Mouse (Mus musculus): ENCODE measurements around the gene Rpgr. TPM values are rescaled to one million over a fixed set of nuclear protein-coding genes. Genes with fewer than 3 reads are reported as not detected.

The Rpgr gene
- total RNA-seq (2012; rRNA removed) (not detected in 2 replicates), polyA plus RNA-seq (2012; ENCODE audit: insufficient read depth in 1 of 2, insufficient read length in 2 of 2, low read depth in 1 of 2, low replicate concordance in 2 of 2, missing spikeins in 1 of 2) (not detected)

- DNase-seq (ENCODE audit: low read depth, low spot score): no peak
- H3K79me2 ChIP-seq (ENCODE audit: control insufficient read depth, insufficient read depth, low read length, poor library complexity): no peaks in the 10 kb centered on the region
- H3K27ac ChIP-seq (ENCODE audit: control insufficient read depth, low read depth, low read length): no peak within 1 kb of the TSS
- H3K27me3 ChIP-seq (ENCODE audit: control insufficient read depth in 1 of 2, insufficient read depth in 2 of 2, low read length in 2 of 2): no peaks in the 10 kb centered on the region
- no peak within 1 kb of the TSS for H3K4me3 ChIP-seq (ENCODE audit: control insufficient read depth in 1 of 2, insufficient read depth in 1 of 2, low read depth in 2 of 2, low read length in 2 of 2)
- no peaks in the 10 kb centered on the region for H3K9me3 ChIP-seq (replicated peaks; ENCODE audit: insufficient read depth, low read length)
- no peaks in the 10 kb centered on the region for H3K4me1 ChIP-seq (ENCODE audit: control insufficient read depth in 1 of 2, insufficient read depth in 2 of 2, low read length in 2 of 2)
- no peaks in the 10 kb centered on the region for H3K36me3 ChIP-seq (ENCODE audit: control insufficient read depth in 1 of 2, insufficient read depth in 2 of 2, low read length in 2 of 2)
- no peak within 1 kb of the TSS for H3K9ac ChIP-seq (ENCODE audit: control insufficient read depth, low read depth, low read length, poor library complexity, severe bottlenecking)
- TF ChIP-seq NELFE (IDR thresholded peaks at IDR 0.05; ENCODE audit: low read depth, low read length) (no peak), SIN3A (IDR thresholded peaks at IDR 0.05; ENCODE audit: low read length) (no peak), MEF2A (IDR thresholded peaks at IDR 0.05; ENCODE audit: extremely low read depth, insufficient replicate concordance, low read depth, low read length, poor library complexity, severe bottlenecking) (no peak), CHD1 (IDR thresholded peaks at IDR 0.05; ENCODE audit: low read depth, low read length) (no peak)
These were observed at the start of gene Rpgr for GRCm38 (mm10) chrX:10216410-10216949. Gene Rpgr, minus strand, starts transcription at chrX:10216920.

GRCm38 (mm10) chrX:10258260-10258659 lies 41.5 kb upstream of the Rpgr start:
- no peak for TF ChIP-seq EP300 (IDR thresholded peaks at IDR 0.05; ENCODE audit: low read depth in 1 of 2, low read length in 2 of 2)
- TF ChIP-seq MAZ (IDR thresholded peaks at IDR 0.05; ENCODE audit: low read depth, low read length): no peak
- no peak for TF ChIP-seq ETS1 (IDR thresholded peaks at IDR 0.05; ENCODE audit: low read depth, low read length)
- no peak for TF ChIP-seq MAX (IDR thresholded peaks at IDR 0.05; ENCODE audit: low read length)
- TF ChIP-seq POLR2AphosphoS2 (IDR thresholded peaks at IDR 0.05; ENCODE audit: low read length): no peak
- no peak for TF ChIP-seq ZNF384 (IDR thresholded peaks at IDR 0.05; ENCODE audit: low read depth, low read length)
- TF ChIP-seq MAFK (IDR thresholded peaks at IDR 0.05; ENCODE audit: borderline replicate concordance, low read depth, low read length): no peak
- no peak for TF ChIP-seq UBTF (IDR thresholded peaks at IDR 0.05; ENCODE audit: borderline replicate concordance, insufficient read depth, low read depth, low read length)
- no peak for TF ChIP-seq USF2 (IDR thresholded peaks at IDR 0.05; ENCODE audit: borderline replicate concordance in 1 of 2, insufficient read depth in 1 of 2, low read depth in 1 of 2, low read length in 2 of 2)
- TF ChIP-seq GATA1 (IDR thresholded peaks at IDR 0.05; ENCODE audit: low read depth, low read length): no peak
- no peak for TF ChIP-seq ZMIZ1 (IDR thresholded peaks at IDR 0.05; ENCODE audit: low read depth, low read length)
- no peaks in the 10 kb centered on the region for H3K36me3 ChIP-seq (ENCODE audit: control insufficient read depth in 1 of 2, insufficient read depth in 2 of 2, low read length in 2 of 2)
- no peaks in the 10 kb centered on the region for H3K79me2 ChIP-seq (ENCODE audit: control insufficient read depth, insufficient read depth, low read length, poor library complexity)
- H3K9me3 ChIP-seq (replicated peaks; ENCODE audit: insufficient read depth, low read length): no peaks in the 10 kb centered on the region
- no peaks in the 10 kb centered on the region for H3K27me3 ChIP-seq (ENCODE audit: control insufficient read depth in 1 of 2, insufficient read depth in 2 of 2, low read length in 2 of 2)
- no peak overlapping the region for H3K9ac ChIP-seq (ENCODE audit: control insufficient read depth, low read depth, low read length, poor library complexity, severe bottlenecking)
- no peak overlapping the region for H3K27ac ChIP-seq (ENCODE audit: control insufficient read depth, low read depth, low read length)
- no peak for DNase-seq (ENCODE audit: low read depth, low spot score)
- H3K4me1 ChIP-seq (ENCODE audit: control insufficient read depth in 1 of 2, insufficient read depth in 2 of 2, low read length in 2 of 2): no peaks in the 10 kb centered on the region
- no peak overlapping the region for H3K4me3 ChIP-seq (ENCODE audit: control insufficient read depth in 1 of 2, insufficient read depth in 1 of 2, low read depth in 2 of 2, low read length in 2 of 2)

Measured in MEL (cell line).